Mouse (Mus musculus) midbrain, embryonic 14.5 days (tissue): ENCODE data around the gene Cfdp1. TPM values are rescaled to one million over a fixed set of nuclear protein-coding genes. Genes with fewer than 3 reads are reported as not detected.

ENCODE experiments used
- ATAC-seq: fragments of 200-750 bp; cut with Nextera tagmentation; 2 replicates; pipeline ENCODE4 v1.8.0; 2017; ENCODE audit warnings: moderate number of reproducible peaks, moderate library complexity; ENCODE audit not compliant: low FRiP score, low TSS enrichment
- DNase-seq: peaks from one replicate; pipeline ENCODE4 v3.0.0-alpha.2; 2015
- H3K27ac ChIP-seq: fragments of 300-500 bp; sonication (generic); replicated peaks from 2 replicates; pipeline ENCODE4 v1.5.1; 2014; ENCODE audit warnings: mild to moderate bottlenecking, low read depth, low read length, moderate library complexity
- H3K27me3 ChIP-seq: fragments of 300-500 bp; sonication (generic); 2 replicates; pipeline ENCODE4 v1.6.1; 2014; ENCODE audit warnings: low read length, control low read depth, mixed read lengths; ENCODE audit not compliant: control insufficient read depth, insufficient read depth
- H3K36me3 ChIP-seq: fragments of 300-500 bp; sonication (generic); 2 replicates; pipeline ENCODE4 v1.6.1; 2014; ENCODE audit warnings: low read length, control low read depth; ENCODE audit not compliant: control insufficient read depth, insufficient read depth
- H3K4me1 ChIP-seq: fragments of 300-500 bp; sonication (generic); 2 replicates; pipeline ENCODE4 v1.6.1; 2014; ENCODE audit warnings: mild to moderate bottlenecking, antibody characterized with exemption, low read length, control low read depth; ENCODE audit not compliant: control insufficient read depth, insufficient read depth
- H3K4me2 ChIP-seq: fragments of 300-500 bp; sonication (generic); 2 replicates; pipeline ENCODE4 v1.6.1; 2014; ENCODE audit warnings: mild to moderate bottlenecking, low read length, moderate library complexity
- H3K4me3 ChIP-seq: fragments of 300-500 bp; sonication (generic); replicated peaks from 2 replicates; pipeline ENCODE4 v1.5.1; 2014; ENCODE audit warnings: low read depth, low read length
- H3K9ac ChIP-seq: fragments of 300-500 bp; sonication (generic); replicated peaks from 2 replicates; pipeline ENCODE4 v1.6.1; 2014; ENCODE audit warnings: mild to moderate bottlenecking, low read length, moderate library complexity
- H3K9me3 ChIP-seq: fragments of 300-500 bp; sonication (generic); 2 replicates; pipeline ENCODE4 v1.6.1; 2016; ENCODE audit warnings: low read length, control low read depth, mixed read lengths; ENCODE audit not compliant: control insufficient read depth
- WGBS: fragments of 180-500 bp; shearing (Covaris S2); extraction: QIAGEN DNeasy Blood & Tissue Kit; methylation state at CpG from one replicate; pipeline ENCODE4 v1.1.7; 2014; 5-methylcytosine and 5-hydroxymethylcytosine counted together
- polyA plus RNA-seq: library from polyadenylated mRNA; unstranded; fragments of >200 nt; fragmentation: Nextera tagmentation; extraction: Ambion mirVana; gene quantifications from 2 replicates; pipeline ENCODE4 v1.2.1, GENCODE M21; 2014

The Cfdp1 gene
- polyA plus RNA-seq, 1 experiment from 2014 or later: 167 TPM

DNA sequence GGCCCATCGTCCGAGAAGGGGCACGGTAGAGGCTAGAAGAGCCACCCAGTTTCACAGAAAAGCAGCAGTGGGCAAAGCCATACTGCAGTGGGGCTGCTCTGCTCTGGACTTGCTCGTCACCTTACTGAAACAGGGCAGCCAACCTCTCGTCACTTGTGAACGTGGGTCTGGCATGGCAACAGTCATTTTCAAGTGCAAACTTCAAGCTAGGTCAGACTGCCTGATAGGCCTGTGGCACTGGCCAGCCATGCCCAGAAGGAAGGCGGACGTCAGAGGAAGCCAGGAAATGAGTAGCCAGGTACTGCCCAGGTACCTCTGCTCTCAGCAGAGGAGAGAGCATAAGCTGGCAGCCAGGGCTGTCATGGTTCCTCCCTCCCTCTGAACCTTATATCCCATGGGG is 113.1 kb downstream of the Cfdp1 start:
- Histone ChIP-seq H3K27ac (no peak overlapping the region), H3K9ac (no peak overlapping the region; the same call in 1 of the 2 replicates)

DNA sequence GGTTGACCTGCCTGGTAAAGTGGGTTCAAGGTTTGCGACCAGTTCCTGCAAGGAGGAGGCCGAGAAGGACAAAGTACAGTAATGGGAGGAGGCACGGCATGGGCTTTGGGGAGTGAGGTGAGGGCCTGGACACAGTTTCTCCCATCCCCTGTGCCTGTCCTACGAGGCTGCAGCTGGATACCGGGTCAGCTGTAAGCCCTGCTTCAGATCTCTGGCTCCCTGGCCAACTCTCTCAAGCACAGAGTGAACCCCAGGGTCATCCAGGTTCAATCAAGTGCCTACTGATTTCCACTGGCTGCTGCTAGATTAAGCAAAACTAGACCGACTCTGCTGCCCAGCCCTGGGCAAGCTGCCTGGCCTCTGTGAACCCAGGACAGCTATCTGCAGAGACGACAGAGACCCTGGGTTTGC is 113.8 kb downstream of the Cfdp1 start:
- H3K27ac ChIP-seq: no peak overlapping the region
- H3K36me3 ChIP-seq: no peaks in the 10 kb centered on the region
- H3K4me2 ChIP-seq: peak overlapping the region; percentile 78
- WGBS: 72% methylated on average over 7 of the region's 7 CpGs
- no peak overlapping the region for H3K4me3 ChIP-seq
- H3K9ac ChIP-seq: no peak overlapping the region; the same call in 1 of the 2 replicates
- H3K27me3 ChIP-seq: no peaks in the 10 kb centered on the region
- H3K9me3 ChIP-seq: no peaks in the 10 kb centered on the region
- H3K4me1 ChIP-seq: peaks cover 76% of the 10 kb centered on the region
- ATAC-seq: no peak
- DNase-seq: no peak

More for the DNA sequence above, 113.1 kb downstream of the Cfdp1 start:
- H3K4me3 ChIP-seq: no peak overlapping the region
- WGBS: 82% methylated on average over 8 of the region's 8 CpGs
- no peak for ATAC-seq
- no peak for DNase-seq
- H3K9me3 ChIP-seq: no peaks in the 10 kb centered on the region
- no peaks in the 10 kb centered on the region for H3K27me3 ChIP-seq
- H3K4me2 ChIP-seq: peak overlapping the region; percentile 78
- no peaks in the 10 kb centered on the region for H3K36me3 ChIP-seq
- peaks cover 69% of the 10 kb centered on the region for H3K4me1 ChIP-seq

DNA sequence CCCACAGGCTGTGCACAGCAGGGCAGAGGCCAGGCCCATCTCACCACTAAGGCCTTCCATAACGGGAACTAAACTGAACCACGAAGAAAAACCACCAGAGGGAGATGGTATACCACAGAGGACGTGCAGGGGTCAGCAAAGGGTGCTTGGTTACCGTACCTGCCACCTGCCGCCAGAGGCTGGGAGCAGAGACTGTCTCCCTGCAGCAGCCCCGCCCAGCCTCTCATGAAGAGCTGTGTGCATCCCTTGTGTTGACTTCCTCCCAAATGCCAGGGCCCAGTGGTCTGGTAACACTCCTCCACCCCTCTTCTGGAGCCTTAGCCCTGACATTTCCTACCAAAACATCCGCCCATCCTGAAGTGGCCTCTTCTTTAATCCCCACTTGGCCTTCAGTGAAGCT is 114.5 kb downstream of the Cfdp1 start:
- H3K4me2 ChIP-seq: peak overlapping the region; percentile 30
- no peaks in the 10 kb centered on the region for H3K9me3 ChIP-seq
- no peak overlapping the region for H3K9ac ChIP-seq
- DNase-seq: no peak
- H3K27me3 ChIP-seq: no peaks in the 10 kb centered on the region
- WGBS: 37% methylated on average over 7 of the region's 7 CpGs
- ATAC-seq: no peak
- no peak overlapping the region for H3K4me3 ChIP-seq
- peaks cover 83% of the 10 kb centered on the region for H3K4me1 ChIP-seq
- H3K36me3 ChIP-seq: no peaks in the 10 kb centered on the region
- peak overlapping the region; percentile 60 for H3K27ac ChIP-seq

DNA sequence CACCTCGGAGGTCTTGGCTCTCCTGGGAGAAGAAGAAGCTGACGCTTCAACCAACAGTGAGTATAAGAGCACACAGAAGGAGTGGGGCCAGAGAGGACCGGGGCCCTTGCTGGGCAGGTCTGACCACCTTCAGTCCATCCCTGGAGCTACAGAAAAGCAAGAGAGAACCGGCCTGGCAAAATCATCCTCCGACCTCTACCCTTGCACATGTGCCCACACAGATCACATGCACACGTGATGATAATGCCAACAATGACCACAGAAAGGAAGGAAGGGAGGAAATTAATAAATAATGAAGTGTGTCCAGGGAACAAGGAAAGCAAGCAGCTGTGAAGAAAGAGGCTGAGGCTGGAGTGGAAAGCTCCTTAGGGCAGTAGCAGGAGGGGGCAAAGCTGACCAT is 115.2 kb downstream of the Cfdp1 start:
- WGBS: 56% methylated on average over 6 of the region's 6 CpGs
- H3K4me3 ChIP-seq: no peak overlapping the region
- ATAC-seq (no peak), DNase-seq (no peak)
- peak overlapping the region; percentile 60 for H3K27ac ChIP-seq
- H3K27me3 ChIP-seq: no peaks in the 10 kb centered on the region
- no peaks in the 10 kb centered on the region for H3K36me3 ChIP-seq
- peaks cover 83% of the 10 kb centered on the region for H3K4me1 ChIP-seq
- no peaks in the 10 kb centered on the region for H3K9me3 ChIP-seq
- peak overlapping the region; percentile 30; the same call in 1 of the 2 replicates for H3K4me2 ChIP-seq
- no peak overlapping the region for H3K9ac ChIP-seq

DNA sequence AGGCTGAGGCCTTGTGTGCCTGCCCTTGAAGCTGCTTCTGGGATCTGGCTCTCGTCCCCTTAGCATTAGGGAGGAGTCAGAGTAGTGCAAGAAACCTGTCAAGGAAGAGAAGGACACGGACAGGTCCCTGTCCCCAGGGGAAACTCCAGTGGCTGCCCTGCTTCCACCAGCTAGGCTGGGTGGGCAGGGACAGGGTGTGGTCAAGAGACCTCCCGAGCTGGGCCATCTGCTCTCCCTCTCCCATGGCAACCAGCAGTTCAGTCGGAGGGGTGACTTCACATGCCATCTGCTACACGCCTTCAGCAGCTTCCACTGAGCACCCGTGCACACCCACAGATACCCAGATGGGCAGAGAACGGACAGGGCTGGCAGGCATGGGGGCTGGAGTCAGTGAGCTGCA is 117.8 kb downstream of the Cfdp1 start:
- no peaks in the 10 kb centered on the region for H3K36me3 ChIP-seq
- H3K9ac ChIP-seq: 0 out of 2 replicates have a peak overlapping the region, but pooled peaks have one; percentile 21
- DNase-seq (no peak), ATAC-seq (no peak)
- peaks cover 85% of the 10 kb centered on the region for H3K4me1 ChIP-seq
- no peak overlapping the region for H3K4me3 ChIP-seq
- no peaks in the 10 kb centered on the region for H3K27me3 ChIP-seq
- peak overlapping the region; percentile 49; the same call in 1 of the 2 replicates for H3K27ac ChIP-seq
- WGBS: 20% methylated on average over 7 of the region's 7 CpGs
- H3K9me3 ChIP-seq: no peaks in the 10 kb centered on the region
- no peak overlapping the region for H3K4me2 ChIP-seq

DNA sequence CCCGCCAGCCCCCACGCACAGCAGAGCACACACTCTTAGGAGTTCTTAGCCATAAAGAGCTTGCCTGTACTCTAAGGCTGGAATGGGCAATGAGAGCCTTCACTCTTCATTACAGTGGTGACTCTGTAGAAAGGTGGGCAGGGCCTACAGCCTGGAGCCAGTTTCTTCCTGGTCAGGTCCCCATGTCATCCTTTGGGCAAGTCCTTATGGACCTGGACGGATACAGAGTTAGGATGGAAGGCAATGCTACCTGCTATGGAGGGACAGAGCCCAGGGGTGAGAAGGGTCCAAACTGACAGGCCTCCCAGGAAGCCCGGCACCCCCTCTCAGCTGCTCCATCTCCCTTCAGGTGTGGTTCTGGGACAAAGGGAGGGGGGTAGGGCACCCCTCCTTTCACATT is 118.3 kb downstream of the Cfdp1 start:
- WGBS: 78% methylated on average over 4 of the region's 4 CpGs
- DNase-seq: no peak
- no peak overlapping the region for H3K4me3 ChIP-seq
- no peak for ATAC-seq
- no peak overlapping the region for H3K9ac ChIP-seq
- H3K9me3 ChIP-seq: no peaks in the 10 kb centered on the region
- H3K36me3 ChIP-seq: no peaks in the 10 kb centered on the region
- H3K4me2 ChIP-seq: peak overlapping the region; percentile 4; the same call in 1 of the 2 replicates
- H3K27me3 ChIP-seq: no peaks in the 10 kb centered on the region
- peaks cover 85% of the 10 kb centered on the region for H3K4me1 ChIP-seq
- peak overlapping the region; percentile 49; the same call in 1 of the 2 replicates for H3K27ac ChIP-seq

DNA sequence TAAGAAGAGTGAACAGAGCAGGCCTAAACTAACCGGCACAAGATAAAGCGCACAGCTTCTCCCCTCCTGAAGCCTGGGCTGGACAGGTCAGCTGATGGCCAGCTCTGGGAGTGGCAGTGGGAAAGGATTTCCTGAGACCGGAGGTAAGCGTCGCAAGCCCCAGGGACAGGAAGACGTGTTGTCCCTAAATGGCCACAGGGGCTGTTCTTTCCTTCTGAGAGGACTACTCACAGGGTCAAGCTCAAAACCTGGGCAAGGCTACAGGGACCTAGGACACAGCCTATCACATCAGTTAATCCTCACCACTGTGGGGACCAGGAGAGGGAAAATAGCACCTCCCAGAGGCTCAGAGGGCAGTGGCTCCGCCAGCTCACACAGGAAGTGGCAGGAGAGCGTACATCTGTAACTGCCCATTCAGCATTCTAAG is 118.7 kb downstream of the Cfdp1 start:
- H3K36me3 ChIP-seq: no peaks in the 10 kb centered on the region
- H3K4me3 ChIP-seq: no peak overlapping the region
- no peaks in the 10 kb centered on the region for H3K27me3 ChIP-seq
- 68% methylated on average over 8 of the region's 8 CpGs for WGBS
- H3K4me1 ChIP-seq: peaks cover 83% of the 10 kb centered on the region
- H3K9me3 ChIP-seq: no peaks in the 10 kb centered on the region
- DNase-seq (no peak), ATAC-seq (no peak)
- H3K27ac ChIP-seq: no peak overlapping the region
- H3K4me2 ChIP-seq: peak overlapping the region; percentile 4; the same call in 1 of the 2 replicates
- no peak overlapping the region for H3K9ac ChIP-seq

DNA sequence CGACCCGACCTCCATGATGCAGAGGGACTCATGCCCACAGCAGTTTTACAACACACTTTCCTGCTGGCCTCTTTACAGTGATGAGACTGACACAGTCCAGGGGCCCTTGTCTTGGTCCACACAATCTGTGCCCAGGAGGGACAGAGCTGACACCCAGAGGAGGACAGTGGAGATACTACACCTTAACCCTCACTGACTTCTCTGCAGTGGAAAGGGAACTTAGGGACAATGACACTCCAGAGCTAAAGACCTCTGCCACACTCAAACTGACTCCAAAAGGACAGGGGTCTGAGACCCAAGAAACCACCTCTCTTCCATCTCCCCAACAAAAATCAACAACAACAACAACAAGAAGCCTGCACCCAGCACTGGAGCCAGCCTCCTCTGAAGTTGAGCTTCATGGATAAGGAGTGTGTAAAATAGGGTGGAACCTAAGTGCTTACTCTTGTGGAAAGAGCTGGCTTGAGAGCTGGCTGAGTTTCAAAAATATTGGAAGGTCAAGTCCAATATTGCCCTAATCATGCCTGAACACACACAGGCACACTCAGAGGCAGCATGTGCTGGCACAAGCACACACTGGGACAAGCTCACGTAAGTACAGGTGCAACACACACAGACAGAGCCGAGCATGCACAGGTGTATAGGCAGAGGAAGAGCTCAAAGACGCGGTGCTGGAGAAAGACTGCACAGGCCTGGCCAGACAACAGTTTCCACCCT is 119.7 kb downstream of the Cfdp1 start:
- no peak overlapping the region for H3K4me3 ChIP-seq
- H3K4me1 ChIP-seq: peaks cover 78% of the 10 kb centered on the region
- H3K27ac ChIP-seq: 0 out of 2 replicates have a peak overlapping the region, but pooled peaks have one; percentile 1
- no peak overlapping the region for H3K9ac ChIP-seq
- ATAC-seq (no peak), DNase-seq (no peak)
- H3K9me3 ChIP-seq: no peaks in the 10 kb centered on the region
- H3K36me3 ChIP-seq: no peaks in the 10 kb centered on the region
- H3K27me3 ChIP-seq: no peaks in the 10 kb centered on the region
- H3K4me2 ChIP-seq: no peak overlapping the region
- 55% methylated on average over 6 of the region's 6 CpGs for WGBS
